Mouse (Mus musculus) gastrocnemius, postnatal 14 days (tissue): ENCODE data around the gene Ahnak2. TPM values are rescaled to one million over a fixed set of nuclear protein-coding genes. Genes with fewer than 3 reads are reported as not detected.

ENCODE experiments used
- DNase-seq: peaks from one replicate; pipeline ENCODE4 v3.0.0; 2021; ENCODE audit warnings: mixed read lengths
- intact Hi-C: fragments of 180-260 bp; cut with DNase I; formaldehyde crosslinking; loops from one replicate; pipeline ENCODE4 v1.15.1; 2025; ENCODE audit warnings: low total_unique reads
- total RNA-seq, 2 experiments: library from RNA; stranded (reverse); gene quantifications; 2 replicates each; pipeline ENCODE4 v1.2.3; 2021

Ahnak2 gene
- total RNA-seq, 2 experiments from 2014 or later = 7.8 to 11.3 TPM

- peak; percentile 3 for DNase-seq
- intact Hi-C loops = no loop called here
Observed at GRCm38 (mm10) chr12:112767036-112767890, 35.2 kb downstream of the Ahnak2 start.

- intact Hi-C loops = no loop called here
- DNase-seq = peak; percentile 0
Observed at GRCm38 (mm10) chr12:112766586-112766985, 35.9 kb downstream of the Ahnak2 start.

- intact Hi-C loops = no loop called here
- peak; percentile 2 for DNase-seq
Observed at GRCm38 (mm10) chr12:112764991-112765390, 37.5 kb downstream of the Ahnak2 start.

- intact Hi-C loops = no loop called here
- peak; percentile 2 for DNase-seq
Observed at GRCm38 (mm10) chr12:112764141-112764540, 38.3 kb downstream of the Ahnak2 start.

- peak; percentile 2 for DNase-seq
- intact Hi-C loops = no loop called here
Observed at GRCm38 (mm10) chr12:112763176-112763575, 39.3 kb downstream of the Ahnak2 start.

- no peak for DNase-seq
- intact Hi-C loops = no loop called here
Observed at GRCm38 (mm10) chr12:112762018-112762417, 40.4 kb downstream of the Ahnak2 start.

GRCm38 (mm10) chr12:112761411-112761810, 41.0 kb downstream of the Ahnak2 start:
- intact Hi-C loops = no loop called here
- no peak for DNase-seq

- no peak for DNase-seq
- intact Hi-C loops = no loop called here
Observed at GRCm38 (mm10) chr12:112760154-112760926, 42.1 kb downstream of the Ahnak2 start, which contains the start of gene Pld4. Pld4 (plus strand) TSS chr12:112760655.

GRCm38 (mm10) chr12:112759471-112759870, 43.0 kb downstream of the Ahnak2 start:
- DNase-seq = peak; percentile 2
- intact Hi-C loops = no loop called here

- intact Hi-C loops = no loop called here
- no peak for DNase-seq
Observed at GRCm38 (mm10) chr12:112757896-112758295, 44.6 kb downstream of the Ahnak2 start.

- intact Hi-C loops = no loop called here
- DNase-seq = no peak
Observed at GRCm38 (mm10) chr12:112755900-112756299, 46.6 kb downstream of the Ahnak2 start.

- DNase-seq = no peak
- intact Hi-C loops = no loop called here
Observed at GRCm38 (mm10) chr12:112752399-112752798, 50.1 kb downstream of the Ahnak2 start.

GRCm38 (mm10) chr12:112750976-112751375, 51.5 kb downstream of the Ahnak2 start:
- DNase-seq = peak; percentile 2
- intact Hi-C loops = no loop called here

GRCm38 (mm10) chr12:112747606-112747970, 54.9 kb downstream of the Ahnak2 start:
- intact Hi-C loops = no loop called here
- DNase-seq = no peak

GRCm38 (mm10) chr12:112746808-112747605, 55.5 kb downstream of the Ahnak2 start:
- intact Hi-C loops = no loop called here
- peak; percentile 13 for DNase-seq

GRCm38 (mm10) chr12:112746461-112746807, 56.0 kb downstream of the Ahnak2 start:
- intact Hi-C loops = no loop called here
- DNase-seq = no peak

GRCm38 (mm10) chr12:112745716-112746115, 56.7 kb downstream of the Ahnak2 start:
- DNase-seq = peak; percentile 6
- intact Hi-C loops = loop anchor here (2.0 kb wide), 1 partner anchor 97 kb away; no protein-coding TSS in a partner anchor

GRCm38 (mm10) chr12:112744891-112745580, 57.4 kb downstream of the Ahnak2 start:
- intact Hi-C loops = loop anchor here (2.0 kb wide), 1 partner anchor 98 kb away; no protein-coding TSS in a partner anchor
- DNase-seq = peak; percentile 11

- peak; percentile 18 for DNase-seq
- intact Hi-C loops = loop anchor here (2.0 kb wide), 1 partner anchor 99 kb away; no protein-coding TSS in a partner anchor
Observed at GRCm38 (mm10) chr12:112744211-112744610, 58.2 kb downstream of the Ahnak2 start.
